Mouse (Mus musculus): ENCODE data around the gene Cnot2.
"Not testable (repeated sequence)": the region's sequence is repeated elsewhere in the genome, so short reads cannot be mapped to it uniquely, and the experiment has no call there.

Gene Cnot2

DNA sequence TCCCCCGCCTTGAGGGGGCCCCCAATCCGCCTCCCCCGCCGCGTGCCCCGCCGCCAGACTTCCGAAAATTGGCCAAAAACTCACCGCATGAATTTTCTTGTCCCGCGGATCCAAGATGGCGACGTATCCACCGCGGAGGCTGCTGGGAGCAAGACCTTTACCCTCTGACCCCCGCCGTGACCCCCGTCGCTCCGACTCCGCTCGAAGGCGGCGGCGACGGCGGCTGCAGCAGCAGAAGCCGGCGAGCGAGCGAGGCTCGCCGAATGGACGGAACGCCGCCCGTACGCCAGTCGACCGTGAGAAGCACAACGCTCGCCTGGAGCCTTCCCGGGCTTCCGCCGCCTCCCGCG lies at the start of gene Cnot2:
TSS of gene Cnot2 (minus strand) at position 143 of the 350 bp plus-strand sequence.
- DNase-seq (ENCODE audit: low spot score in 2 of 2), result peak; percentile 85 to 95

DNA sequence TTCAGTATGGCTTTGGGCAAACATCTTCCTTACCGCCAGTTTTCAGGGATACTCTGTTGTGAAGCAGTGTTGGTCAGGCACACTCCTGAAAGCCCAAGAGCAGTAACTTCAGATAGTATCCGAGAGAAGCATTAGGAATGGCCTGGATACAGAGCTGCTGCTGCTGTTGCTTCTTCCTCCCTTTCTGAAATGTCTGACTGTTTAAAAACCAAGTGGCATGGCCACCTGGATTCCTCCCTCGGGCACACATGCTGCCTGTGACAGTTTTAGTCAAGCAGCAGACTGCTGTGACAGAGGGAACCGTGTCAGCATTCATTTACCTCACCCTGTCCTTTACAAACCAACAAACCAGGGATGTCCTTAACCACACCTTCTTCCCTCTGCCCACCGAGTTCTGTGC lies 47.6 kb upstream of the Cnot2 start:
- no peak for DNase-seq (ENCODE audit: low spot score in 2 of 2)

DNA sequence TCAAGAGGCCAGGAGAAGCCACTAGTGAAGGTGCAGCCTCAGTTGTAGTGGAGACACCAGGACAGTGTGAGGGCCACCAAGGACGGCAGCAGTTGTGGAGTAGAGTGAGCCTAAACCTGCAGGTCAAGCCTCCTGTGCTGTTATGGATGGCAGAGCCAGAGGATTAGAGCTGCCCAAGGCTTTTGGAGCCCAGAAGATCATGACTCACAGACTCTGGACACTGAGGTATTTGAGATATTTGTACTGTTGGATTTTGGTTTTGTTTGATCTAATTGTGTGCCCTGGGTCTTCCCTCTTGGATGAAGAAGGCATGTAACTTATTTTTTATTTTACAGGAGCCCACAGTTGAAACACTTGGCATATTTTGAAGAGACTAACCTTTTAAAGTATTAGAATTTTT lies 44.7 kb upstream of the Cnot2 start:
- DNase-seq (ENCODE audit: low spot score in 2 of 2), result no peak

DNA sequence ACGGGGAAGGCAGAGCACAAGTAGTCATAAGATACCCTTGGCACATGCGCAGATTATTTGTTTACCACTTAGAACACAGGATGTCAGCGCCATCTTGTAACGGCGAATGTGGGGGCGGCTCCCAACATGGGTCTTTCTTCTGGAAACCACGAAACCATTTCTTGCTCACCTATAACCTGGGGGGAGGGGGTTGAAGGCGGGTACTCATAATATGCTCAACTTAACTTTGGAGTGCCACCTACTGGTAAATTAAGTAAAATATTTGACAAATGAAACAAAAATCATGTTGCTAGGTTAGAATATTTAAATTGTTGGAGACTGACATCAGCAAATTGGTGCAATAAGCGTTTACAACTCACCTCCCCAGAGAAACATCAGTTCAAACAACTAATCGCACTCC lies 31.9 kb upstream of the Cnot2 start:
- not testable (repeated sequence) for DNase-seq (ENCODE audit: low spot score in 2 of 2)

DNA sequence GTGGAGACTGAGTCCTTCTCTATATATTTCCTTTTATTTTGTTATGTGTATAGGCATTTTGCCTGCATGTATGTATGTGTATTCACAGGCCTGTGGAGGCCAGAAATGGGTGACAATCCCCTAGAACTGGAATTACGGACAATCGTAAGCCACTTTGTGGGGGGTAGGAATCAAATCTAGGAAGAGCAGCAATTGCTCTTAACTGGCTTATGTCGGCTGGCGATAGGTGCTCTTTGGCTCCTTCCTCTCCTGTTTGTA lies 23.5 kb upstream of the Cnot2 start:
- DNase-seq (ENCODE audit: low spot score in 2 of 2), result no peak

DNA sequence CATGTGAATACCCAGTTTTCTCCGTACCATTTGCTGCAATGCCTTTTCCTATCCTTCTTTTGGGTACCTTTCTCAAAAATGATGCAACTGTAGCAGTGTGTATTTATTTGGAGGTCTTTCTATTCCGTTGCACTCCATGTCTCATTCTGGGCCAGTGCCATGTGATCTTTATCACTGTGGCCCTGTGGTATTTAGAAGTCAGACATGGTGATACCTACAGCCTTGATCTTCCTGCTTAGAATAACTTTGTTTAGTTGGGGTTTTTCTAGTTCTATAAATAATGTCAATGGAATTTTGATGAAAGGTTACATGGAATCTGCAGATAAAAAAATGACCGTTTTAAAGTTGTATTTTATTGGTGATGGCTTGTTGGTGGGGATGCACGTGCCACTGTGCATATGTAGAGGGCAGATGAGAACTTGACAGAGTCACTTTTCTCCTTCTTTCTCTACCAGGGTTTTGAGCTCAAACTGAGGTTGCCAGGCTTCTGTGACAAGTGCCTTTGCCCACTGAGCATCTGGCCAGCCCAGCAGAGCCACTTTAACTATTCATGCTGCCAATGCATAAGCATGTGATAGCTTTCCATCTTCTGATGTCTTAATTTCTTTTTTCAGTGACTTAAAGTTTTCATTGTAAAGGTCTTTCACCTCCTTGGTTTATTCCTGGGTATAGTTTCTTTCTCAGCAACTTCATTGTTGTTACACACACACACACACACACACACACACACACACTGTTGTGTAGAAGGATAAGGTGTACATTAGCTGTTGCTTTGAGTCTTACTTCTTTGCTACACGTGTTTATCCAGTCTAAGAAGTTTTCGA lies 23.0 kb upstream of the Cnot2 start:
- no peak for DNase-seq (ENCODE audit: low spot score in 2 of 2)

DNA sequence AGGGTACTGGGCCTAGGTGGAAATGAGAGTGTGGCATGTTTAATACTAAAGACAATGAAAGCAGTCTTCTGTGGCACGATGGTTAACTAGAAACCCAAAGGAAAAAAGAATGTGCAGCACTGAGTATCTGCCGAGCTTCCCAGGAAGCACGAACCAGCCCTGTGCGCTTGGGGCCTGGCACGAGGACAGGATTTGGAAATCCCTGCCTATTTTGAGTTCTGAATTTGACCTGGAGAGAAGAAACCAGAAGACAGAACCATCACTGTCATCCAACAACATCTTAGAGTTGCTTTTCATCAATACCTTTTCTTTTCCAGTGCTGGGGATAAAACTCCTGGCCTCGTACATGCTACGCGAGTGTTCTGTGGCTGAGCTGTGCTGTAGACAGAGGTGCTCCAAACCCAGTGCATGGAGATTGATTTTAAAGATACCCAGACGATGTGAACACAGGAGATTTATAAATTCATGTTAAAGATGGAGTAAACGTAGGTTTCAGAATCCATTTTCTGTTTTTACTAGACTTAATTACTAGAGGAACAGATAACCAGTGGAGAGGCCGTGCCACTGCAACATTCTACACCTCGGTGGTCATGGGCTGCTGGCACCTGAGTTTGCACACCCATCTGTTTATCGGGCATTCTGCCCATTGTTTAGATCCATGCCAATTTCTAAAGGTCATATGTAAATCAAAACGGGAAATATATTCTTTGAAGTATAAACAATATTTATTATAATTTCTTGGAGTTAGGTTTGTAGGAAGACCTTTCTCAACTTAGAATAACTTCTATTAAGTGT lies 17.9 kb upstream of the Cnot2 start:
- DNase-seq (ENCODE audit: low spot score in 2 of 2), result no peak

DNA sequence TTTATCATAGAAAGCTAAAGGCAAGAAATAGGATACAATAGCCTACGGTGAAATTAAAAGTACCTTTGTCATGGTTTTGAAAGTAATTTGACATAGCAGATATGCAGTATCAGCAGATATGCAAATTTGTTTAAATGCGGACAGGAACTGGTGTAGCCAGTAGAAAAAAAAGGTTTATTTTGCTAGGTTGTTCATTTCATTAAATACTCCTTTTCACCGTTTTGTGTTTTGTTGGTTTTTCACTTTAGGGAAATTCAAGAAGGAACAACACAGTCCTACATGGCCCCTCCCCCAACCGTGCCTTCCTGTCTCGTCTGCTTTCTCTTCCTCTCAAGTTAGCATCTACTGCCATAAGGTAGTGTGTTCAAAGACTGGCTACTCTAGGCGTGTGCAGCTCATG lies 1.4 kb upstream of the Cnot2 start:
- peak in 1 of 2 experiments; percentile 17 for DNase-seq (ENCODE audit: low spot score in 2 of 2)

DNA sequence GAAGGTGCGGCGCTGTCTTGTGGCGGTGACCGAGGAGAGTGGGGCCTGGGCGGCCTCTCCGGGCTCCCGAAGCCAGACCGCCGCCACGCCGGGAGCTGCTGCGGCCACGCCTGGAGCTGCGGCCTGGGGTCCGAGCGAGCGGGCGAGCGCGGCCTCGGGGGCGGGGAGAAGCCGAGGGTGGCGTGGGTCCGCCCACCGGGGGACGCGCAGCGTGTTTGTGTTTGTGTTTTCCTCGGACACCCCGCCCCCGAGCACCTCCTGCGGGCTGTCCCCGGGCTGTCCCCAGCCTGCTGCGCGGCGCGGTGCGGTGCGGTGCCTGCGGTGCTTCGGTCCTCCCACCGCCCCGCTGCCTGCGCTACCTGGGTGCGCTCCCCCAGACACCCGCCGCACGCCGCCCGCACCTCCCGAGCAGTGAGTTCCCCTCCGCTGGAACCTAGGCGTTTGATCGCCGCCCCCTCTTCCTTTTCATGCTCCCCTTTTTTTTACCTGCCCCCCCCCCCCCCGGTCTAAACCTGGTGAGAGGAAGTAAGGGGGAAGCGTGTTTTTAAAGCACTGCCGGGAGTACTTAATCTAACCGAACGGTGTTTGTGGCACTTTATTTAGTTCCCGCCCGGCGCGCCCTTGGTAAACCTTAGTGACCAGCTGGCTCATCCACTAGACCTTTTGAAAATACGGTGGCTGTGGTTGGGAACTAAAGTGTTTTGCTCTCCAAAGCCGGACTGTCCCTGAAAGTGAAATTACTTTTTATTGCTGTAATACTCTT lies 589 bp upstream of the Cnot2 start:
- peak in 1 of 2 experiments; percentile 40 for DNase-seq (ENCODE audit: low spot score in 2 of 2)

DNA sequence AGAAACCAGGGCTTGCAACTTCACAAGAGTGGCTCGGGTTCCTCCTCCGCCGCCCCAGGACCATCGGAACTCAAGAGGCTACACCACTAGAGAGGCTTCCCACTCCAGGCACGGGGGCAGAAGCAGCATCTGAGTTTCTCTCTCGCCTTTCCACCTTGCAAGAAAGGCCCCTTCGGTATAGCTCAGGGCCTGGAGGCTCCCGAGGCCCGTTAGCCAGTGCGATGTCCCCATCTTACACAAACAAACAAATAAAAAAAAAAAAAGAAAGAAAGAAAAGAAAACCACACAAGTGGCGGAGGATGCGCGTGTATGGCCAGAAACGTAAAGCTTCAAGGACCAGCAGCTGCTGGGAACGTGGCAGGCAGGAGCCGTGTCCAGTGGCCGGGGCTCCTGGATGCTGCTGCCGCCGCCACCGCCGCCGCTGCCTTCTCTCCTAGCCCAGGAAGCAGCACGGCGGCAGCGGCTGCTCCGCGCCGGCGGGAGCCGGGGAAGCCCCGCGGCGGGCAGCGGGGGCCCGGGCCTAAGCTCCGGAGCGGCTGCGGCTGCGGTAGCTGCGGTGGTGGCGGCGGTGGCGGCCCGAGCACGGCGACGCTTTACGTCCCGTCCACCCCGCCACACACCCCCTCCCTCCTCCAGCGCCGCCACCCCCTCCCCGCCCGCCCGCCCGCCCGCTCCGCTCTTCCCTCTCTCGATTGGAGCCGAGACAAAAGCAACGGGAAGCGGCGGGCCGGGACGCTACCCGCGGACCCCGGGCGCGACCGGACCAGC lies 536 bp downstream of the Cnot2 start:
- DNase-seq (ENCODE audit: low spot score in 2 of 2), result peak; percentile 18 to 33

DNA sequence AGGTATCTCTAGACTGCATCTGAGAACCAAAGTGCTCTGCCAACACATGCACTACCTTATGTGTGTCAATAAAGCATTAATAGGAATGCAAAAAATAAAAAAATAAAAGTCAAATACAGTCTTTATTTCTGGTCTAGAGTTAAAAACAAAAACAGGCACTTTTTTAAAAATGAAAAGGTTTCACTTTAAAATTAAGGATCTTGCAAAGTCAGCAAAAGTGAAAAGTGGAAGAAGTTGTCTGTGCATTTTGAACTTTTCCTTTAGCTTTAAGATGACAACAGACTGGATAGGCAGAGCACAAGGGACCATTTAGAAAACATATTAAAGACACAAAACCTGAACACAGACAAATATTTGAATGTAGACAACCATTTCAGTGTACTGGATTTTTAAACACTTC lies 1.8 kb downstream of the Cnot2 start:
- DNase-seq (ENCODE audit: low spot score in 2 of 2), result no peak

DNA sequence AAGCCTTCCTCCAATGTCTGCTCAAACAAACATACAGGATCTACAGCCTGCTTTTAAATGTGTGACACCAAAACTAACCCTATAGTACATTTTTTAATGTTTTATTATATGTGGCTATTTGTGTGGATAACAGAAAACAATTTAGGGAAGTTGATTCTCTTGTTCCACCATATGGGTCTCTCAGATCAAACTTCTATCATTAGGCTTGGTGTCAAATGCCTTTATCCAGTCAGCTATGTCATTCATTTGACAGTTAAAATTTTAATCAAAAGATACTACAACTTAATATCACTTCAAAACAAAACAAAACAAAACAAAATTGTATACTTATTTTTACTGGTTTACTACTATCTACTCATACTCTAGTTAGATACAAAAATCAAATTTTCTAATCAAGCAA lies 2.9 kb downstream of the Cnot2 start:
- DNase-seq (ENCODE audit: low spot score in 2 of 2), result no peak

DNA sequence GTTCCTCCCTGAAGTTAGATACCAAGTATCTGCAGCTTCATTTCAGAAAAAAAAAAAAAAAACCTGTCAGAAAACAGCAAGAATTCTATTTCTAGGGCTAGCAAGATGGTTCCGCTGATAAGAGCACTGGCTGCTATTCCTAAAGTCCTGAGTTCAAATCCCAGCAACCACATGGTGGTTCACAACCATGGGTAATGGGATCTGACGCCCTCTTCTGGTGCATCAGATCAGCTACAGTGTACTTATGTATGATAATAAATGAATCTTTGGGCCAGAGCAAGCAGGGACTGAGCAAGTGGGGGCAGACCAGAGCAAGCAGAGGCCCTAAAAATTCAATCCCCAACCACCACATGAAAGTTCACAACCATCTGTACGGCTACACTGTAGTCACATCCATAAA lies 4.1 kb downstream of the Cnot2 start:
- no peak for DNase-seq (ENCODE audit: low spot score in 2 of 2)

DNA sequence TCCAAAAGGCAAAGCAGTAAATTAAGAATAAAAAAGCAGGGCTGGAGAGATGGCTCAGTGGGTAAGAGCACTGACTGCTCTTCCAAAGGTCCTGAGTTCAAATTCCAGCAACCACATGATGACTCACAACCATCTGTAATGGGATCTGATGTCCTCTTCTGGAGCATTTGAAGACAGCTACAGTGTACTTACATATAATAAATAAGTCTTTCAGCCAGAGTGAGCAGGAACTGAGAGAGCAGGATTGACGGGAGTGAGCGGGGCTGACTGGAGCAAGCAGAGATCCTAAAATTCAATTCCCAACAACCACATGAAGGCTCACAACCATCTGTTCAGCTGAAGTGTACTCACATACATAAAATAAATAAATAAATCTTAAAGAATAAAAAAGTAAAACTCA lies 5.2 kb downstream of the Cnot2 start:
- DNase-seq (ENCODE audit: low spot score in 2 of 2), result not testable (repeated sequence)

DNA sequence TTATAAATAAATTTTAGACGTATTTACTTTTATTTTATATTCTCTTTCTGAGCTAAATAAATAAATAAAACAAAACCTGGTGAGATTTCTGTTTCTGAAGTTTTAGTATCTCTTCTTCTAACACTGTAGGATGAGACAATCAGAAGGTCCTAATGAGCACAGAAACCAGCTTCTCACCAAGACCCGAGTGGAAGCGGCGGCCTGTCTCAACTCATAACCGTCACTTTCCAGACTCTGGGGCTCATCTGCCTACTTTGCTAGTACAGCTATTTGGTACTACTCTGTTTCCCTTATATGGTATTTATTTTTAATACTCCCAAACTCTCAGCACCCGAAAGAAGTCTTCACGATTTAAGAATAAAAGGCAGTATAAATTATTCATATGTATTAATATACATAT lies 10.8 kb downstream of the Cnot2 start:
- DNase-seq (ENCODE audit: low spot score in 2 of 2), result no peak

DNA sequence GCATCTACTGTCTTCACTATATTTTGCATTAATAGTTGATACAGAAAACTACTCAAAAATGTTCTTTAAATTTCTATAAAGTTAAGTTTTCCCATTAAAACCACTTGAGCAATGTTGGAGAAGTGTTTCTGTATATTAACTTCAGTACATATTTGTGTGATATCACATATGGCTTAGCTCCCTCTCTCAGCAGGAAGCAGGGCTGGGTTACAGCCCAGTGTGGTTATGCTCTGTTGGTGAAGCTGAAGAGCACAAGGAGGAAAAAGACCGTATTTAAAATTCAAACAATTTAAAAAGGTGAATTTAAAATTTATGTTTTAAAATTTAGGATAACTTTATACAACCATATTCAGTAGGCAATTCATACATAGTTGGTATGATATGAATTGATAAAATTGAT lies 12.8 kb downstream of the Cnot2 start:
- DNase-seq (ENCODE audit: low spot score in 2 of 2), result no peak

DNA sequence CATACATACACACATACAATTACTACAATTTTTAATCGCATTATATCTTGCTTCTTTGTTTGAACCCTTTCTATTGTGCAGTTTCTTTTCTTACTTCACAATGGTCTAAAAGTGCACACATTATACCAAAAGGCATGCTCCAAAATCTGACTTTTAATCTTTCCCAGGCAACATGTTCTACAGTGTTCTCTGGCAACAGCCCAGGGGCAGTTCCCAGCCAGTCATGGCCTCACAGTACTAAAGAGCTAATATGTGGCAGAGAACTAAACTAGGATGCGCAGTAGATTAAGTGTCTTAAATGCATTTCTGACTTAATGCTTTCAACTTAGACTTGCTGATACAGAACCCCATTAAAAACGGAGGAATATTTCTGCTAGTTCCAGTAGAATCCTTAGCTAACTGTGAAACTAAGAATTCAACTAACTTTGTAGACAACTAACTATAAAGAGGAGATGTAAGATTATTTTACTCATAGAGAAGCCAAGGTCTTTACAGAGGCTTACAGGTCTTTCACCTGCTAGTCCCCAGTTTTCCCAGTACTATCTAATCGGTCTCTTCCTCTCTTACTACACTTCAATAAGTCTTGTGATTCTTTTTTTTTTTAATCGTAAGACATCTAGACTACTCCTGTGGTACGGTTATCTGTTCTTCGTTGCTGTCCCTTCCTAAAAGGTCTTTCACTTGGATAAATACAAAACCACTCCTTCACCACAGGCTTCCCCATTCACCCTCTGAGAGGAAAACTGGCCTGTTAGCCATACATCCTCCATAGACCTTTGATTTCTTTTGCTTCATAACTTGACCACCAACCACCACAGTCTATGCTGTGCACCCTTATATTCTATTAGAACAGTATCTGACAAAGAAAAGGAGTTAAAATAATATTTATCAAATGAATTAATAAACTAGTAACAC lies 13.6 kb downstream of the Cnot2 start:
- DNase-seq (ENCODE audit: low spot score in 2 of 2), result no peak

DNA sequence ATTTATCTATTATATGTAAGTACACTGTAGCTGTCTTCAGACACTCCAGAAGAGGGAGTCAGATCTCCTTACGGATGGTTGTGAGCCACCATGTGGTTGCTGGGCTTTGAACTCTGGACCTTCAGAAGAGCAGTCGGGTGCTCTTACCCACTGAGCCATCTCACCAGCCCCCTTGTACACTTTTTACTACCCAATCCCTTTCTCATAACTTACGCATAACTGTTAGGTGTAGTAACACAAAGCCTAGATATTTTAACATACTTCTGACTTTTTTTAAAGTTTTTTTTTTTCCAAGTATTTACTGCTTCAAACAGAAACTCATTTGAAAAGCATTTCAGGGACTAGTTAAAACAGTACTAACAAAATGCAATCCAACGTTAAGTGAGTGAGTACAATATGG lies 14.8 kb downstream of the Cnot2 start:
- not testable (repeated sequence) for DNase-seq (ENCODE audit: low spot score in 2 of 2)

DNA sequence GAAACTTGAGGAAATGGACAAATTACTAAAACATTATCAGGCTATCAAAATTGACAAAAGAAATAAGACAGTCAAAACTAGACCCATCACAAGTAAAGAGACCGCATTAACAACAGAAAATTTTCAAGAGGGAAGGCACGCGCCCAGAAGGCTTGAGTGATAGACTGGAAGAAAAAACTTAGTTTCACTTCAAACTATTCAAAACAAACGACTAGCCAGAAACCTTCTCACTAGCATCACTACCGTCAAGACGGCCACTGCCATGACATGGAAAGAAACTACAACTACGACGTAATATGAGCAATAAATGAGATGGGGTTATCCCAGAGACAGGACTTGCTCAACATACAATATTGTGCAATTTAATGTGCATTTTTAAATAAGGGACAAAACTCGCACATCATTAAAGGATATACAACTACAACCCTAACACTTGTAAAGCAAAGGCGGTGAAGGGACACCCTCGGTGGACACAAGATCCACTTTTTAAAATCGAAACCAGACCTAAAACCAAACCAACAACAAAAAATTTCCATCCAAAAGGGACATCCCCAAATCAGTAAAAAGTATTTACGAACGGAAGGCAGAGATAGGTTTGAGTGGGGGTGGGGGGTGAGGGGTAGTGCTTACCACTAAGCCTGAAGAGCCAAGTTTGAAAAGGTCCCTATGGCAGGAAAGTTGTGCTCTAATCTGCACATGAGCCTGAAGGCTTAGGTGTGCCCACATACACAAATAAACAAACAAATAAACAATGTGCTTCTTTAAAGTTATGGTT lies 16.3 kb downstream of the Cnot2 start:
- DNase-seq (ENCODE audit: low spot score in 2 of 2), result no peak
